Mouse (Mus musculus) neural tube, embryonic 10.5 days (tissue): ENCODE data around the gene Ptprs.

ENCODE experiments used
- DNase-seq: peaks from one replicate; pipeline ENCODE4 v3.0.0-alpha.2; 2017; ENCODE audit warnings: low spot score; ENCODE audit errors: extremely low spot score

Ptprs gene

DNA sequence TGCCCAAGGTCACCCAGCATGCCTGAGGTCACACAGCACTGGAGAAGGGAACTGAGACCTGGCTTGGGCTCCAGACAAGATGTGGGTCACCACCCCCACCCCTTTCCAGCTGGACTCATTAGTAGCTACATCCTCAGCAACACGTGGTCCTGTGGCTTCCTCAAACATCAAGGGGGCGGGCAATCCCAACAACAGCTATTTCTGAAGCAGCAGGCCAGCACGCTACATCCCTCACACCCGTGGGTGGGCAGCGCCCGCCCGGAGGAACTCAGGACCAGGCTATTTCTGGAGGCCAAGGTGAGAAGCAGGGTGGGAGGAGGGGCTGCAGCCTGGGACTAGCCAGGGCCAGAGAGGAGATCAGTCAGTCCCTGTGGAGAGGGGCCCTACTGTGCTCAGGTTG lies 7.4 kb downstream of the Ptprs start:
- no peak for DNase-seq

DNA sequence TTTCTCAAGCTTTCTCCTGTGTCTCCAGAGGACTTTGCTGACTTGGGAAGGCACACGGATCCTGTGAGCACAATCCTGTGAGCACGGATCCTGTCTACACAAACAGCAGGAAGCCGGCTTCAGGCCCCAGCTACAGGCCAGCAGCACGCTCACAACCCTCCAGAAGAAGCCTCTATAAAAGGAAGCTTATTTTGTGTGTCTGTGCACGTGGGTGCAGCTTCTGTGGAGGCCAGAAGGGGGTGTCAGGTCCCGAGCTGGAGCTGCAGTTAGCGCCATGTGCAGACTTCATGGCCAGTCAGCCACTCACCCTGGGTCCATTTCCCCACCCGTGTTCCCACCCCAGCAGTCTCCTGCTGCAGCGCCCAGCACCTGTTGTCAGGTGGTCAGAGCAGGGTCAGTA lies 7.9 kb downstream of the Ptprs start:
- DNase-seq, result no peak

DNA sequence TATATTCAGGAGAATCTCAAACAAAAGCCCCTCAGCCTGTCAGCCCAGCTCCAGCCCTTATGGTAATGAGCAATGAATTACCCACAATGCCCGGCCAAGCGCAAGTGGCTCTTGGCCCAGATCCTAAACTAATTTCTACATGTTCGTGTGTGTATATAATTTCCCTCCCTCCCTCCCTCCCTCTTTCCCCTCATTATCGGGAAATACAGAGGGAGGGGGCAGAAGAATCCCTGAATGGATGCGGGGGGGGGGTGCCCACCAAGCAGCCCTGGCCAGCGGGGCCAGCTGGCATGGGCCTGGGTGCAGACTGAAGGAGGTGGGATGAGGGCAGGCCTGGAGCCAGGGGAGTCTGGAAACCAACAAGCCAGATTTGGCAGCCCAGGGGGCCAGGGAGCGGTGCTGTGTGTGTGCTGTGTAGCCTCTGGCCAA lies 8.8 kb downstream of the Ptprs start:
- no peak for DNase-seq

DNA sequence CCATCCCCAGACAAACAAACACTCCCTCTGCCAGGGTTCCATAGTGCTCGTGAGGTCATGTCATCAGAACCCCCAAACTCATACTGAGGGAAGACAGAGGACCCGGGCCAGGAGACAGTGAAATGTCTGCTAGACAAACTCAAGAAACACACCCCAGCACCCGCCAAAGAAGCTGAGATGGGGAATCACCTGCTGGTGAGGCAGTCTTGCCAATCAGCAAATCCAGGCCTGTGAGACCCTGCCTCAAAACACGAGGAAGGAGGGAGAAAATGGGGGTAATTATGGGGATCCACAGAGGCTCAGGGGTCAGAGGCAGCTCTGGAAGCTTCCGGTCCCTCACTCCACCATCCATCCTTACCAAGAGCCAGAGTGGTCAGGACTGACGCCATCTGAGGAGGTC lies 9.5 kb downstream of the Ptprs start:
- DNase-seq, result no peak

DNA sequence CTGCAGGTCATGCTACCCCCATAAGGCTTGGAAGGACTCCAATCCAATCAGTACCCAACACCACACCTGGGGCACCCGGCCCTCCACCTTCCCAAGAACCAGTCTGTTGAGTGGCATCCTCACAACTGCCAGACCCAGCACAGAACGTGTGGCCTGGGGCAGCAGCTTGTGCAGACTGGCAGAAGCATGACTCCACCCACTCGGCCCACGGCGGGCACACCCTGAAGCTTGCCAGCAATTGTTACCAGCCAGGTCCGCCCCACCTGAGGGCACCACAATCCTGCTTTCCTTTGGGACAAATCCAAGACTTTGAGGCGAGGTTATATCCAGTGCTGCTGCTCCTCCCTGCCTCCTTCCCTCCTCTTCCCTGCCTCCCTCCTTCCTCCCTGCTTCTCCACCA lies 11.5 kb downstream of the Ptprs start:
- DNase-seq, result no peak

DNA sequence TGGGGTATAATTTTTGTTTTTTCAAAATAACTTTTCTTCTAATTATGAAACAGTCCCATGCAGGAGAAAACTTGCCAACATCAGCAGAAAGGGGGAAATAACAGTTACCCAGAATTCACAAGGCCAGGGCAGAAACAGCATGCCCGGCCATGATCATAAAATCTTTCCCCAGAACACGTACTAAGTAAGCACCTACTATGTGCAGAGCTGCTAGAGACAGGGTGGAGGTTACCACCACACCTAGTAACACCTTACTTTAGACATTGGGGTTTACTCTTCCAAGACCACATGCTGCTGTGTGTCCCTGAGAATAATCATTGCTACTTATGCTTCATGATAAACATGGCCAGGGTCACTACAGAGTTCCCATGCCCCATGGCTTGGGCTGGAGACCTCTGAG lies 11.9 kb downstream of the Ptprs start:
- DNase-seq, result no peak

DNA sequence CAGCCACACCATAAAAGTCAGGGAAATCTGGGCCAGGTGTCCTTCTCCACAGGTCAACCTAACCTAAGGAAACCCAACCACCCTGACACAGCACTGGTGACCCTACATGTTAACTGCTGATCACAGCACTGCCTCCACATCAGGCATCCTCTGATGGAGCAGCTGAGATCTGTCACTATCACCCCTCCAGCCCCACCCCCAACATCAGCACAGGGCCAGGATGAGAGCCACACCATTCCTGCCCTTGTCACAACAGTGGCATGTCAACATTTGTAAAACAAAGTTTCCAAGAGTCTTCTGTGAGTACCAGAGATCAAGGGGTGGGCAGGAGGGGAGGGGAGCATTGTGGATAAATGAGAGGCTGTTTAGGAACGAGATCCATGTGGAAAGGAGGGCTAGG lies 12.8 kb downstream of the Ptprs start:
- DNase-seq, result no peak

DNA sequence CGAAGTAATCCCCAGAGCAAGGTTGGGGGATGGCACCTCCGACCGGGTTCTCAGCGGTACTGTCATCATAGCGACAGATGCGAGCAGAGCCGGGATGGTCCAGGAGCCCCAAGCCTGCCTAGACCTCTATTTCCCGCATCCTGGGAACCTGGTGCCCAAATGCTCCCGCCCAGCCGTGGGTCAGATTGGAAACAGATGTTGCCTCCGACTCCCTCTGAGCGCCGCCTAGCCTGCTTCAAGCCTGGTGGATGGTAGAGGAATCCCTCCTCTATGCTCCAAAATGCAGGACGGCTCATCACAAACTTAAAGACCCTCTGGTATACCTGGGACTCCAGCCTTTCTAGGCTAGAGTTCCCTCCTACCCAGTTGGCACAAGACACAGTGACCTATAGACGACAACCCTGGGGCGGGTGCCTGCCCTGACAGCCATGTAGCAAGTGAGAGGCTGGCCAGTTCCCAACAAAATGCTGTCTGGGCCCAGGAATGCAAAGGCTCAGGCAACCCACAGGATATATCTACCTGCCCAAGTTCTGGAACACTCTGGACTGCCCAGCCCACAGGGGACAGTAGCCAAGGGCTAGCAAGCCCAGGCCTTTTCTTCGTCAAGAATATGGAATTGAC lies 13.3 kb downstream of the Ptprs start:
- no peak for DNase-seq

DNA sequence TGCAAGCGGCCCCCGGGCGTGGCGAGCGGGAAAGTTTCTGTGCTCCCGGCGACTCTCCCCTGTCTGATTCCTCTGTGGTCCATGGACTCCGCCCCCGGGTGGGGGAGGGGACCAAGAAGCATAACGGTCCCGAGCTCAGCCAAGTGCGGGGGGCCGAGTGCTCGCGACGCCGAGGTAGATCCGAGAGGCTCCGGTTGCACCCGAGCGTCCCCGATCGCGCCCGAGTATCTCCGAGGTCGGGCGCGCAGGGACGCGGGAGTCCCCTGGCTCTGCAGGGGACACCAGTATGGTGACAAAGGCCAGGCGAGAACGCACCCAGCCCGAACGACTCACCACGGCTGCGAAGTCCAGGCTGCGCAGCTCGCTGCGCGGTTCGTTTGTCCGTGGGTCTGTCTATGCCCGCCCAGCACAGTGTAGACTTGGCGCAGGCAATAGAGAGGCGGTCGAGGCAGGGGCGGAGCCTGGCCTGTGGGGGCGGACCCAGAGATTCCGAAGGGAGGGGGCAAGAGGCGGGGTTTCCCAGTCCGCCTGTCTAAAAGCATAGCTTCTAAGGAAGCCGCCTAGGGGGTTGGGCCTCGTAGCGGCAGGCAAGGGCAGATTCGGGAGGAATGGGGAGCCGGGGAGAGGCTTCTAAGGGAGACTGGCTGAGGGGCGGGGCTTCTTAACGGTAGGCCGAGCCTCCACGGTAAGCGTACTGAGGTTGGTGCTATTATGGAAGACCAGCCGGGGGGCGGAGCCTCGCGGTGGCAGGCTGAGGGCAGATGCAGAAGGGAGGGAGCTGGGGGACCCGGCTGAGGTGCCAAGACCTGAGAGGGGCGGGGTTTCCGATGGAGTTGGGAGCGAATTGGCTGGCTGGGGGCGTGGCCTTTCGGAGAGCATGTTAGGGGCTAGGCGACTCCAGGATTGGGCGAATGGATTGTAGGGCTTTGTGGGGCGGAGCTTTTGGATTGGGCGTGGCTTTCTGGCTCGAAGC lies 14.2 kb downstream of the Ptprs start:
- DNase-seq, result peak; percentile 99

DNA sequence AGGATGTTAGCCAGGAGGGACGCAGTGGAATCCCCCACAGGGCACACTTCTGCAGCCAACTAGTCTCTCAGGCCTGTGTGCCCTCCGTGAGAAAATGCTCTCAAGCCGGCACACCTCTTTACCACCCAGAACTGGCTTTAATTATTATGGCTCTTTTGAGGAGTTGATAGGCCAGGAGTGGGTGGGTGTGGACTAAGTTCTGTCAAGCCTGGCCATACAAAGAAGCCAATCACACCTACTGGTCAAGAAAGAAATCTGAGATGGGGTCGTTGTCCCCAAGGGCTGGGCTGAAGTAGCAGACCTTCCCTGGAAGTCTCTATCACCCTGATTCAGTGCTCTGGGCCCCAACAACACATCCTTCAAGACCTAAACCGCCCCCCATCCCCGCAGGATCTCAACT lies 15.4 kb downstream of the Ptprs start:
- no peak for DNase-seq

DNA sequence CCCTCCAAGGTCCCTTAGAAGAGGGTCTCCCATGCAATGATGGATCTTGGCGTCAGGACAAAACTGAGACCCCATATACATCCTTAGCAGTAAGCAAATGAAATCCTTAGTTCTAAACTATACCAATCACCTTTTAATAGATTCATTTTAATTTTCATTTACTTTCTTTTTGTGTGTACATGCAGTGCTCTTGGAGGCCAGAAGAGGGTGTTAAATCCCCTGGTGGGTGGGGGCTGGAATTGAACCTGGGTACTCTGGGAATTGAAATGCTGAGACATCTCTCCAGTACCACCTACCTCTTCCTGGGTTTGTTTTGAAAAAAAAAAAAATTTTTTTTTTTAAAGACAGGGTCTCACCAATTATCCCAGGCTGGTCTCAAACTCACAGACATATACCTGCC lies 18.8 kb downstream of the Ptprs start:
- DNase-seq, result no peak

DNA sequence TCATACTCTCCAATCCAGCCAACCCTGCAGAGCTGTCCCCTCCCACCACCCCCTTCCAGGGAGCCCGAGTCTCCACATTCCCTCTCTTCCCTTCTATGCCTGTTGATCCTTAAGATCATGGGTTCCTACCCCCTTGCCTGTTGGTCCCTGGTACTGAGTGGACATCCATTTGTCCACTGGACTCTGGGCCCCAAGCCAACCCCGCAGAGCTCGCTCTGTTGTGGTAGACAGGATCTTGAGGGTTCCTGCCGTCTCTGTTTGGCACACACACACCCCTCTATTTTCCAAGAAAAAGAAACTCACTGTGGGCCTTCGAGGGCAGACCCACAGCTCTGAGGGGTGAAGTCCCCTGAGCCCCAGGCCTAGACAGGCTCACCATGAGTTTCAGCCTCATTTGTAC lies 19.9 kb downstream of the Ptprs start:
- DNase-seq, result no peak

DNA sequence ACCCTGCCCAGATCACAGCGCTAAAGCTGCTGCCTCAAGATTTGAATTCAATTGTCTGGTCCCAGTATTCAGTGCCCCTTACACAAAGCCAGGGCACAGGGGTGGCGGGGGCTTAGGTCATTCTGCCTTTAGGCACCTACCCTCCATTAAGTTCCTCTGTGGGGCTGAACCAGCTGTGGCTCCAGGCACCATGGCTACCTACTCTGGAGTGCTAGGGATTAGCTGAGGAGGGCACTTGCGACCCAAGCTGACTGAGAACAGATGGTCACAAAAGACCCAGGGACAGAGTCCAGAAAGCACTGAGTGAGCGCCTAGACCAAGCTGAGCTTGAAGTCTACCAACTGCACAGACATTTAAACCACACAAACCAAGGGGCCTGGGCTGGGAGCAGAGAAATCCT lies 22.6 kb downstream of the Ptprs start:
- no peak for DNase-seq

DNA sequence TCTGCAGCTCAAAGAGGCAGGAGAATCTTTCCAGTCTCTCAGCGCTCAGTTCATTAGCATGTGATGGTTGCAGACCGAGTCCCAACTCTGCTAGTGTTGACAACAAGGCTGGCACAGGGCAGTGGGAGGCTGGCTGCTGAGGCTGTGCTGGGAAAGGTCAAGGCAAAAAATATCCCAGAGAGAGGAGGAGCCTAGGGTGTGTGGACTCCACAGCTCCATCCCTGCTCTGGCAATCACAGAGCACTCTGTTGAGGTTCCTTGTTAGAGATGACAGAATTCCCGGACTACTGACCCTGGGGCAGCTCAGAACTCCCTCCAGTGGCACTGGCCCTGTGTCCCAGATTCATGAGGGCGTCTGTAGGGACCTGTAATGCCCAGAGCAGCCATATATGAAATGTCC lies 23.0 kb downstream of the Ptprs start:
- DNase-seq, result no peak

DNA sequence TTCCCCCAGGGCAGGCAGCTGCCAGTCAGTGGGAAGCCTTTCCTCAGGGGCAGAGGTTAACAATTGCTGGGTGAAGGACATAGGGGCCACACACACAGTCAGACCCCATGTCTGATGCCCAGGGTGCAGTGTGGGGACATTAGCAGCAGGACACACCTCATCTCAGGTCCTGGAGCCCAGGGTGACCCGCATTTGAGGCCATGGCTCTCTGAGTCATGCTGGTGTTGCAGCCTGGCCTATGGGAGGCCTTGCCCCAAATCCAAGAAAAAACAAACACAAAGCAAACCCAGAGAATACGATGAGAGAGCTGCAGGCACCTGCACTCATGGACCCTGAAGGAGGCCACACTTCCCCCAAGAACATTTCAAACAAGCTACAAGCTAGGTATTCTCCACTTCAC lies 28.6 kb downstream of the Ptprs start:
- DNase-seq, result no peak

DNA sequence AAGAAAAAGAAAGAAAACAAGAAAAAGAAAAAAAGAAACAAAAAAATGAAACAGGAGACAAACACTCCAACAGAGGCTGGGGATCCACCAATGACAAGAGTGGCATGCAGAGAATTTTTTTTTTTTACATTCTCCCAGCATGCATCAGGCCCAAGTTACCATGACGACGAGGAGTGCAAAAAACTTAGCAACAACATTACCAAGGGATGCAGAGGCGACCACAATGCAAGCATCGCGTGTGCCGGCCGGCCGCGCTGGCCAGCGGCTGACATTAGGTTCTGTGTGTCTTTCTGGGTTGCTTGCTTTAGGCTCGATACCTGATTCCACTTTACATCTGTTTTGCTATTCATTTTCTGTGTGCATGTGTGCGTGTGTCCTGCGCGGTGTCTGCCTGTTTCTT lies 30.9 kb downstream of the Ptprs start:
- no peak for DNase-seq

DNA sequence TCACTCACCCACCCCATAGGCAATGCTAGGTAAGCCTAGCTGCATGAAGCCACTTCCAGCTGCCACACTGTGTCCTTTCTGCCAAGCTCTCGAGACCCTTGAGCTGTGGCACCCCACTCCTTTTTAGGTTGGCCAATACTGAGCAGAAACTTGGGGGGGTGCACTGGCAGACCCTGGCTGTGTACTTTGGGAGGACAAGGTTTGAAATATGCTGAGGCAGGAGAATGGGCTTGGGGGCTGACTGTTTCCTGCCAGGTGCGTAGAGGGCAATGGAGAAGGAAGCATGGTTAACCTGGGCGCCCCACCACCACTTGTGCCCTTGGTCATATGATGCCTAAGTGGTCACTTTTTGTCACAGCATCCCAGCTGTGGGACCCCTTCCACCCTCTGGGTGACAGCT lies 31.5 kb downstream of the Ptprs start:
- no peak for DNase-seq

DNA sequence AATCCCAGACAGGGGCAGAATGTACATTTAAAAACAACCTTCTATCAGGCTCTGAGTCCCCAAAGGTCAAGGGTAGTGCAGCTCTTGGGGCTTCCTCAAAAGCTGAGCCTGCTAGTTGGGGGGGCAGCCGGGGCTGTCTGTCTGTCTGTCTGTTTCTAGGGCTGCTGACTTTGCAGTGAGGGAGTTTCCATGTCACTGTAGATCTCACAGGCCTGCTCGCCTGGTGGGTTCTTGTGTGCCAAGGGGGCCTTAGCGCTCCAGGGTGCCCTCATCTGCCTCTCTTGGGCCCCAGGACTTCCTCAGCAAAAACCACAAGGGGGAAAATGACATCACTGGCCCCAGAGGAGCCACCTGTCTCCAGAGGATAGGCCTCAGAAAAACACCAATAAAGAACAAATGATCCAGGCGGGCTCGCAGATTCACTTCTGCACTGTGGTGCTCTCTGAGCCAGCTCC lies 32.9 kb downstream of the Ptprs start:
- DNase-seq, result no peak

DNA sequence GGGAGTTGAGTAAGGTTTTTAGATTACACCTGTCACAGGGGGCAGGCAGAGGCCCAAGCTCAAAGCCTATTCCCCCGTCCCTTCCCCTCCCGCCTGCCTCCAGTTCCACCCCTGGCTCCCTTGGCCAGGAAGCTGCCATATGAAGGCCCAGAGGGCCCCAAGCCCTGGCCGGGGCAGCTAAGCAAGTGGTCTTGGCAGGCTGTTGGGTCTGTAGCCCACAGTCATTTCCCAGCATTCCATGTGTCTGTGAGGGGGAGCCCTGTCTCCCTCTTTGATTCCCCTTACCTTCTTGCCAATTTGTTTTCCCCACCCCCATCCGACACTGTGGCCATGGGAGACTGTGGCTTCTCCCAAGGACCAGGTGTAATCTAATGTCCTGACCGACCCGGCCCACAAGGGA lies 34.0 kb downstream of the Ptprs start:
- no peak for DNase-seq

DNA sequence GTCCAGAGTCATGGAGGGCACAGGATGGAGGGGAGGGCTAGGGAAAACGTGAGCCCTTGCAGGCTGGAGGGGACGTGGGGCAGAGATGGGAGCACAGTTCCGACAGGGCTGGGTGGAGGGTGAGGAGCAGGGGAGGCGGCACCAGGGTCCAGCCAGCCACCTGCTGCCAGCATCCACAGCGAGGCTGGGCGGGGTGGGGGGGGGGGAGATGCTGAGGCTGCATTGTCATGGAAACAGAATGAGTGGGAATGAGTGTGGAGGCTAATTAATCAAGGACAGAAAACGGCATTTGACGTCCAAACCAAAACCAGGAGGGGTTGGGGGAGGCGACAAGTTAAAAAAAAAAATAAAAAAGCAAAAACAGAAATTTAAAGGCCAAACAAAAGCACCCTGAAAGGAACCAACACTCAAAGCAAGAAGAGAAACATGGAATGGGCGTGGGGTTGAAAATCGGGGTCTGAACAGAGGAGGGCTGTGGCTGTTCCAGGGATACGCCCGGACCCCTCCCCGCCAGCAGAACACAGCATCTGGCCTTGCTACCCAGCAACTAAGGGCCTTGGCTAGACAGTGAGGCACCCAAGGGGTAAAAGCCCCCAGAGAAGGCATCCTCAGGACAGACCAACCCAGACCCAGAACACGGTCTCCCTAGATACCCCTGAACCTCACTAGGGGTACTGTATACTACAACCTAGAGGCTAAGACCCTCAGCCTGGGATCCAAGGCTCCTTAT lies 36.4 kb downstream of the Ptprs start:
- DNase-seq, result no peak

DNA sequence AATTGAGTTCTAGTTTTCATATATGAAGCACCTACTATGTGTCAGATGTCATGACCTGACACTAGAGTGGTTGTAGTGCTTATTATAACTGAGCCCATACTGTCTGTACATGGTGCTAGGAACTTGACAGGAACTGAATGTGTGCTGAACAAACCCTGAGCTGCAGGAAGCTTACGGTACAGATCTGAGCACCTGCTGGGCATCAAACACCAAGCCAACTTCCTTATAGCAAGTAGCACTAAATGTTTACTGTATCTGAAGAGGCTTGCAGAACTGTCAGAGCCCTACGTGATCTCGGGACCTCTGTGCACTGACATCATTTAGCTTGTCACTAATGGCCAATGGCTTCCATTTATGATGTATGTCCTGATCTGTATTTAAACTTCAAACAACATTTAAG lies 44.7 kb downstream of the Ptprs start:
- DNase-seq, result no peak

DNA sequence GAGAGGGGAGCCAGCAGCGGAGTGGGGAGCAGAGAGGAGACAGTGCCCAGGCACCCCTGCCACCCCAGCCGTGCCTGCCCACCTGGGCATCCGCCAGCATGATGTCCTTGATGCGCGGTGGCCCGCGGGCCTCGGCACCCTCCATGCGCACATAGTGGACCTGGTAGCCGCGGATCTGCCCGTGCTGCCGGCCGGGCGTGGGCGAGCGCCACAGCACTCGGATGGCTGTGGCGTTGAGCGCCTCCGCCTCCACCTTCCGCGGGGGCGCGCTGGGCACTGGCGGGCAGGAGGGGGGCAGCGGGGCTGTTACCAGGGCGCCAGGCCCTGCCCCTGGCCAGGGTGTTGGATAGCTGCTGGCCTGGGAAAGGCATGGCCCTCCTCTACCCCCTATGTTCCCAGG lies 48.4 kb downstream of the Ptprs start:
- no peak for DNase-seq
